Mouse (Mus musculus): ENCODE results near the gene Brdt. TPM values are rescaled to one million over a fixed set of nuclear protein-coding genes. Genes with fewer than 3 reads are reported as not detected.

The Brdt gene
- polyA plus RNA-seq, 2 experiments: 4.3 to 4.8 TPM

DNA sequence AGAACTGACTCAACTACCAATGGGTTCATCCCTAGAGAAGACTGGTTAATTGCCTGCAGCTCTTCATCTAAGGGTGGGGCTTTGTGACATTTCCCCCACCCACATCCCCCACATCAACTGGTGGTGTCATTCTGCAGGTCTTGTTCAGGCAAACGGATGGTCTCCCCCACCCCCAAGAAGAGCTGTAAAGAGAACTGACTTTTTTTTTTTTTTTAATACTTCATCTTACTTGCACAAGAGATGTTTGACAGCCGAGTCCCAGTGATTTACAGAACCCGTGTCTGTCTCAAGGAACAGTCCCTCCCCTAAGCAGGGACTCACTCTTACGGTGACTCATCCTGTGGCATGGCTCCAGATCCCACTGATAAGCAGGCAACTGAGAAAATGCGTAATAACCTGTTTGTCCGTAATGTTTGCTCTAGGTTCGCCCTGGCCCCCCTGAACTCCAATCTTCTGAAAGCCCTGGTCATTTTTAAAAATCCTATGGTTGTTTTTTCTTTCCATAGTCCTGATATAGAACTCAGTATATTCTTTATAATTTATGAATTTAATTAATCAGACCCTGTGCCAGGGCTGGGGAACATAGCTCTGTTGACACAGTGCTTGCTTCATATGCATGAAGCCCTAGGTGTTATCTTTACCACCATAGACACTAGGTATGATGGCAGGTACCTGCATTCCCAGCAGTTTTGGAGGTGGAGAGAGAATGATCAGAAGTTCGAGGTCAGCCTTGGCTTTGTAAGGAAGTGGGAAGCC lies 35.7 kb upstream of the Brdt start:
- peak; percentile 49 for DNase-seq (ENCODE audit: low spot score)

DNA sequence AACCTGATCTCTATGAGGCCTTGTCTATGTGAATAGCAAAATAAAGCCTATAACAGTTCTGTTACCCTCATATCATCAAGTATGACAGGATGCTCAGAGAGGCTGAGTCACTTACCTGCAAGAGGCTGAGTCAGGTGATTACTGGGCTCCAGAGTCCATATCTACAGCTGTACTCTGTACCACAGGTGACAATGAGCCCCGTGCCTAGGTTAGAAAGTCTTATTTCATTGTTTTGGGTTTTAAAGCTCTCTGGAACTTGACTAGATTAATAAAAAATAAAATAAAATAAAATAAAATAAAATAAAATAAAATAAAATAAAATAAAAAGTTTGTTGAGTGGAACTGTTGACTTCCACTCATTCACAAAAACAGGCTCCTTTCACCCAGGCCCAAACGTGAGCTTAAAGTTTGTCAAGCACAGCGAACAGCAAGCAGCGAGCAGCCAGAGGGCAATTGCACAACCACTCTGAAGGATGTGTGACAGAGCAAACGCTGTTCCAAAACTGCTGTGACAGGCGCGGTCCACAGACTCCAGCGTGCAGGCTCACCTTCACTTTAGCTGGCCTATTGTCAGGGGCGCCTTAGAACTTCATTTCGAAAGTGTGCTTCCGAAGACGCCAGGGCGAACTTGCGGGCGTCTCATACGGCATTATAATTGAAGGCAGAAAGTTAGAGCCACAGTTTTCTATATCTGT lies 35.0 kb upstream of the Brdt start:
- no peak overlapping the region for H3K9ac ChIP-seq (ENCODE audit: low read depth, low read length, severe bottlenecking)
- H3K27ac ChIP-seq (replicated peaks; ENCODE audit: low read depth, low read length): 0 out of 2 replicates have a peak overlapping the region, but pooled peaks have one; percentile 29
- no peaks in the 10 kb centered on the region for H3K36me3 ChIP-seq (ENCODE audit: control insufficient read depth, insufficient read depth, low read length)
- peaks cover 12% of the 10 kb centered on the region for H3K4me1 ChIP-seq (ENCODE audit: control insufficient read depth, insufficient read depth, low read length)
- DNase-seq (ENCODE audit: low spot score): no peak
- 0 out of 2 replicates have a peak overlapping the region, but pooled peaks have one; percentile 10 for H3K4me3 ChIP-seq (replicated peaks; ENCODE audit: low read length)
- WGBS: 29% methylated on average over 16 of the region's 16 CpGs
- TF ChIP-seq POLR2A (IDR thresholded peaks at IDR 0.05; ENCODE audit: borderline replicate concordance, extremely low read depth, insufficient read depth, insufficient read length): no peak
- no peak for ATAC-seq (ENCODE audit: low FRiP score, low read depth)
- H3K27me3 ChIP-seq (ENCODE audit: control insufficient read depth, insufficient read depth, low read length): no peaks in the 10 kb centered on the region
- H3K9me3 ChIP-seq (ENCODE audit: control insufficient read depth, low read length): no peaks in the 10 kb centered on the region
- H3K4me2 ChIP-seq (replicated peaks; ENCODE audit: low read depth, low read length, severe bottlenecking): peak overlapping the region; percentile 30

More for the DNA sequence above, 35.7 kb upstream of the Brdt start:
- no peaks in the 10 kb centered on the region for H3K36me3 ChIP-seq (ENCODE audit: control insufficient read depth, insufficient read depth, low read length)
- no peak for TF ChIP-seq POLR2A (IDR thresholded peaks at IDR 0.05; ENCODE audit: borderline replicate concordance, extremely low read depth, insufficient read depth, insufficient read length)
- no peak for ATAC-seq (ENCODE audit: low FRiP score, low read depth)
- 67% methylated on average over 8 of the region's 8 CpGs for WGBS
- H3K27ac ChIP-seq (replicated peaks; ENCODE audit: low read depth, low read length): no peak overlapping the region
- peaks cover 12% of the 10 kb centered on the region for H3K4me1 ChIP-seq (ENCODE audit: control insufficient read depth, insufficient read depth, low read length)
- no peak overlapping the region for H3K9ac ChIP-seq (ENCODE audit: low read depth, low read length, severe bottlenecking)
- no peaks in the 10 kb centered on the region for H3K27me3 ChIP-seq (ENCODE audit: control insufficient read depth, insufficient read depth, low read length)
- no peaks in the 10 kb centered on the region for H3K9me3 ChIP-seq (ENCODE audit: control insufficient read depth, low read length)
- no peak overlapping the region for H3K4me2 ChIP-seq (replicated peaks; ENCODE audit: low read depth, low read length, severe bottlenecking)
- no peak overlapping the region for H3K4me3 ChIP-seq (replicated peaks; ENCODE audit: low read length)

DNA sequence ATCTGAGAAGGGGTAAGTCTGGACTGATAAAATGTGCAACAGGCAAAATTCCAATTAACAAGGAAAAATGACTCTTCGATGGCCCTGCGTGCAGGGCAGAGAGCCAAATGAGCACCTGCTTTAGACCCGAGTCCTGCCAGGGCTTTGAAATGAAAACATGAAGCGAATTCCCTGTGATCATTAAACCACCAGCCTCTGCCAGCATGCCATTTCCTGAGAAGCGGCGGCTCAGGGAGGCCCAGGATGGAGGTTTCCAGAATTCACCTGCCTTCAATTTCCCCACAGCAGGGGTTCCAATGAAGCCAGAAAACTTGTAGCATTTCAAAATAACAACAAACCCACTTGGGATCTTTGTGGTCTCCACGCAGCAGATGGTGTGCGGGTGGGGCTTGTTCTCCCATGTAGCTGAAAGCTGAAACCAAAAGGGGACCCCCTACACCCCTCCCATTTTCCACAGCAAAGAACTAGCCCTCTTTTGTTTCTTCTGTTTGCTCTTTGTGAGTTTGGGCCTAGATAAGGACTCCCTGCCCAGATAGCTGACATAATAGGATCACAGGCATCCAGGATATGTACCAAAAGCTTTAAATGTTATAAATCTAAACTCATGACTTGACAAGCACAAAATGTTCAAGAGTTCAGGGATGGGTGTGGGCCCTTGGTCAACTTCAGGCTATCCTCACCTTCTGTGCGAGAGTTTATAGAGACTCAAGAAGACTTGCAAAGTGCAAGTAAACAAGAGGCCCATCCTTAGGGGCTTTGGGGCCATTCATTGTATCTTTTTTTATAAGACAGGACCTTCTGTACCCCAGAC lies 34.2 kb upstream of the Brdt start:
- peaks cover 12% of the 10 kb centered on the region for H3K4me1 ChIP-seq (ENCODE audit: control insufficient read depth, insufficient read depth, low read length)
- DNase-seq (ENCODE audit: low spot score) (peak; percentile 37), ATAC-seq (ENCODE audit: low FRiP score, low read depth) (peak; percentile 53; the same call in 1 of the 2 replicates)
- peak overlapping the region; percentile 10; the same call in 1 of the 2 replicates for H3K4me3 ChIP-seq (replicated peaks; ENCODE audit: low read length)
- H3K27ac ChIP-seq (replicated peaks; ENCODE audit: low read depth, low read length): 0 out of 2 replicates have a peak overlapping the region, but pooled peaks have one; percentile 29
- WGBS: 13% methylated on average over 9 of the region's 9 CpGs
- no peaks in the 10 kb centered on the region for H3K36me3 ChIP-seq (ENCODE audit: control insufficient read depth, insufficient read depth, low read length)
- peak overlapping the region; percentile 30 for H3K4me2 ChIP-seq (replicated peaks; ENCODE audit: low read depth, low read length, severe bottlenecking)
- no peak for TF ChIP-seq POLR2A (IDR thresholded peaks at IDR 0.05; ENCODE audit: borderline replicate concordance, extremely low read depth, insufficient read depth, insufficient read length)
- no peak overlapping the region for H3K9ac ChIP-seq (ENCODE audit: low read depth, low read length, severe bottlenecking)
- no peaks in the 10 kb centered on the region for H3K27me3 ChIP-seq (ENCODE audit: control insufficient read depth, insufficient read depth, low read length)
- no peaks in the 10 kb centered on the region for H3K9me3 ChIP-seq (ENCODE audit: control insufficient read depth, low read length)

DNA sequence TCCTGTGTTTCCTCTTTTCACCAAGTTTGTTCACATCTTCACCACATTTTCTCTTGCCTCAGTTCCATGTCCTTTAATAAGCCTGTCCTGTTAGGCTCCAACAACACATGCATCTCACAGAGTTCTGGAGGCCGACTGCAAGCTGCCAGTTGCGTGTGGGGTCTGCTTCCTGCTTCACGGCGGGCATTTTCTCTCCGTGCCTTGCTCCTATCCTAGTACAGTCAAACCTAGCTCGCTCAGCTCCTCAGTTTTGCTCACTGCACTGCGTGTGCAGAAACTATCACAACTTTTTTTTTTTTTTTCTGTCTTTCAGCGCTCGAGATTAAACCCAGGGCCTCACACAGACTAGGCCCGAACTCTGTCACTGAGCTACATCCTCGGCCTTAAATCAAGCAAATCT lies 32.1 kb upstream of the Brdt start:
- no peak overlapping the region for H3K4me3 ChIP-seq (replicated peaks; ENCODE audit: low read length)
- no peak overlapping the region for H3K9ac ChIP-seq (ENCODE audit: low read depth, low read length, severe bottlenecking)
- H3K4me1 ChIP-seq (ENCODE audit: control insufficient read depth, insufficient read depth, low read length): peaks cover 15% of the 10 kb centered on the region
- no peak for TF ChIP-seq POLR2A (IDR thresholded peaks at IDR 0.05; ENCODE audit: borderline replicate concordance, extremely low read depth, insufficient read depth, insufficient read length)
- H3K27me3 ChIP-seq (ENCODE audit: control insufficient read depth, insufficient read depth, low read length): no peaks in the 10 kb centered on the region
- H3K36me3 ChIP-seq (ENCODE audit: control insufficient read depth, insufficient read depth, low read length): no peaks in the 10 kb centered on the region
- ATAC-seq (ENCODE audit: low FRiP score, low read depth) (no peak), DNase-seq (ENCODE audit: low spot score) (no peak)
- H3K4me2 ChIP-seq (replicated peaks; ENCODE audit: low read depth, low read length, severe bottlenecking): no peak overlapping the region
- no peak overlapping the region for H3K27ac ChIP-seq (replicated peaks; ENCODE audit: low read depth, low read length)
- WGBS: 55% methylated on average over 11 of the region's 11 CpGs
- H3K9me3 ChIP-seq (ENCODE audit: control insufficient read depth, low read length): no peaks in the 10 kb centered on the region

DNA sequence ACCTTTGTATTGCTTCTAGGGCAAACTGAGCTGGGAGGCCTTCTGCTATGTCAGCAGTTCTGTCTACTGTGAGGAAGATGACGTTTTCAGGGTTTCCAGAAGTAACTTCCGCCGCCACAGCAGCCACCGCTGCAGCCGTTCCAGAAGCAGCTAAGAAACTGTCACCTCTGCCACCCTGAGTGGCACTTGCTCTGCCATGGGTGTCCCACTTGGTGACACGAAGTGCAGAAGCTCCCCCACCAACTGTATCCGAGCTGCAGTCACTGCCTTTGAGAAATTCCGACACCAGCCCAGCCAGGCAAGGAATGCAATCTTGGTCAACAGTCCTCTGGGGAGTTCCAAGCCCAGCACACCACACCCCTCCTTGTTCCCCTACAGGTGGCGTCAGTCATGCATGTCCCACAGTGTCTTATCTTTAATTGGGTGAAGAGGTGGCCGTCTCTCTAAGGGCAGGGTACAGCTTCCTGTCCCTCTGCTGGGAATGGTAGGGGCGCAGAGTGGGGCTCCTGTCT lies 27.6 kb upstream of the Brdt start:
- Histone ChIP-seq H3K36me3 (ENCODE audit: control insufficient read depth, insufficient read depth, low read length) (no peaks in the 10 kb centered on the region), H3K4me1 (ENCODE audit: control insufficient read depth, insufficient read depth, low read length) (peaks cover 3% of the 10 kb centered on the region; the same call in 1 of the 2 replicates), H3K9me3 (ENCODE audit: control insufficient read depth, low read length) (no peaks in the 10 kb centered on the region), H3K27me3 (ENCODE audit: control insufficient read depth, insufficient read depth, low read length) (no peaks in the 10 kb centered on the region), H3K4me3 (replicated peaks; ENCODE audit: low read length) (no peak overlapping the region), H3K4me2 (replicated peaks; ENCODE audit: low read depth, low read length, severe bottlenecking) (no peak overlapping the region), H3K27ac (replicated peaks; ENCODE audit: low read depth, low read length) (no peak overlapping the region), H3K9ac (ENCODE audit: low read depth, low read length, severe bottlenecking) (no peak overlapping the region)
- 46% methylated on average over 11 of the region's 11 CpGs for WGBS
- DNase-seq (ENCODE audit: low spot score) (no peak), ATAC-seq (ENCODE audit: low FRiP score, low read depth) (no peak)
- no peak for TF ChIP-seq POLR2A (IDR thresholded peaks at IDR 0.05; ENCODE audit: borderline replicate concordance, extremely low read depth, insufficient read depth, insufficient read length)

Data from limb, embryonic 14.5 days (tissue).